Mouse (Mus musculus) WW6 (cell line): ENCODE results near the gene Ccdc12.

Experiments
- DNase-seq: peaks from one replicate; pipeline ENCODE4 v3.0.0-alpha.2; 2013; ENCODE audit warnings: low read depth, low spot score

Ccdc12 gene

GRCm38 (mm10) chr9:110656249-110657221, at the start of gene Ccdc12:
Ccdc12 (plus strand) TSS chr9:110656503.
- DNase-seq: peak; percentile 86

- no peak for DNase-seq
Measured at GRCm38 (mm10) chr9:110611471-110611870, 44.8 kb upstream of the Ccdc12 start.

- no peak for DNase-seq
Measured at GRCm38 (mm10) chr9:110617081-110617480, 39.2 kb upstream of the Ccdc12 start.

- DNase-seq: no peak
Measured at GRCm38 (mm10) chr9:110620180-110620579, 36.1 kb upstream of the Ccdc12 start.

- DNase-seq: no peak
Measured at GRCm38 (mm10) chr9:110620685-110621084, 35.6 kb upstream of the Ccdc12 start.

- no peak for DNase-seq
Measured at GRCm38 (mm10) chr9:110622621-110623219, 33.6 kb upstream of the Ccdc12 start.

- no peak for DNase-seq
Measured at GRCm38 (mm10) chr9:110623416-110624195, 32.7 kb upstream of the Ccdc12 start.

GRCm38 (mm10) chr9:110624361-110625166, 31.7 kb upstream of the Ccdc12 start, which contains the start of gene Nradd:
Nradd (minus strand) TSS chr9:110624452.
- DNase-seq: peak; percentile 81

- no peak for DNase-seq
Measured at GRCm38 (mm10) chr9:110625350-110625908, 30.9 kb upstream of the Ccdc12 start.

- DNase-seq: no peak
Measured at GRCm38 (mm10) chr9:110630171-110630570, 26.1 kb upstream of the Ccdc12 start.

GRCm38 (mm10) chr9:110631191-110631590, 25.1 kb upstream of the Ccdc12 start:
- DNase-seq: no peak

GRCm38 (mm10) chr9:110631651-110632275, 24.5 kb upstream of the Ccdc12 start:
- no peak for DNase-seq

- DNase-seq: no peak
Measured at GRCm38 (mm10) chr9:110632671-110633070, 23.6 kb upstream of the Ccdc12 start.

- DNase-seq: no peak
Measured at GRCm38 (mm10) chr9:110633882-110634281, 22.4 kb upstream of the Ccdc12 start.

GRCm38 (mm10) chr9:110635225-110635624, 21.1 kb upstream of the Ccdc12 start:
- peak; percentile 77 for DNase-seq

- no peak for DNase-seq
Measured at GRCm38 (mm10) chr9:110638611-110639021, 17.7 kb upstream of the Ccdc12 start.

GRCm38 (mm10) chr9:110641006-110641405, 15.3 kb upstream of the Ccdc12 start:
- no peak for DNase-seq

- DNase-seq: no peak
Measured at GRCm38 (mm10) chr9:110642812-110643524, 13.3 kb upstream of the Ccdc12 start.

- DNase-seq: no peak
Measured at GRCm38 (mm10) chr9:110643787-110644186, 12.5 kb upstream of the Ccdc12 start.

GRCm38 (mm10) chr9:110644295-110644694, 12.0 kb upstream of the Ccdc12 start:
- no peak for DNase-seq
